Mouse (Mus musculus): Measurements from ENCODE around the gene Ngf. TPM values are rescaled to one million over a fixed set of nuclear protein-coding genes. Genes with fewer than 3 reads are reported as not detected.

Gene Ngf
- polyA plus RNA-seq, 1 experiment from 2014 or later: 3.5 TPM

DNA sequence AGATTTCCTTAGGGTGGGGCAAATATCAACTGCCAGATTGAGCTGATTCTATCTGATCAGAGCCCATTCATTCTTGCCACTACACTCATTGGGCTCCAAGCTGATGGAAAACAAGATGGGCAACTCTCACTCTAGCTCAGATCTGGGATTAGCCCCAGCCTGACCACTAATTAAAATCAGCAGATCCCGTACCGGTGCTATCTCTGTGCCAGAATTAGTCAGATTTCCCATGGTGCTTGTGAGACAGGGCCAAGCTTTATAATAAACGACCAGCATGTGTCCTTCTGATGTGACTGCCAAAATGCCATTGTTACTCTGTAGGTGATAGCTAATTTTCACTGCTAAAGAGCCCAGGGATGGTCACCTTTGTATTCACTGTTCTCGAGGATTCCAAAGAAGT lies 31.5 kb downstream of the Ngf start:
- 81% methylated on average over 4 of the region's 4 CpGs for WGBS
- no peak for ATAC-seq
- H3K36me3 ChIP-seq (ENCODE audit: control insufficient read depth, insufficient read depth, low read length): no peaks in the 10 kb centered on the region
- no peaks in the 10 kb centered on the region for H3K9me3 ChIP-seq (ENCODE audit: control insufficient read depth, low read length)
- H3K27ac ChIP-seq (ENCODE audit: low read length): no peak overlapping the region
- H3K27me3 ChIP-seq (replicated peaks; ENCODE audit: control insufficient read depth, insufficient read depth, low read length): no peaks in the 10 kb centered on the region
- H3K4me2 ChIP-seq (ENCODE audit: low read depth, low read length): no peak overlapping the region
- H3K4me3 ChIP-seq (ENCODE audit: low read length): no peak overlapping the region
- H3K4me1 ChIP-seq (ENCODE audit: control insufficient read depth, insufficient read depth, low read length): no peaks in the 10 kb centered on the region
- H3K9ac ChIP-seq (ENCODE audit: low read depth, low read length): no peak overlapping the region

DNA sequence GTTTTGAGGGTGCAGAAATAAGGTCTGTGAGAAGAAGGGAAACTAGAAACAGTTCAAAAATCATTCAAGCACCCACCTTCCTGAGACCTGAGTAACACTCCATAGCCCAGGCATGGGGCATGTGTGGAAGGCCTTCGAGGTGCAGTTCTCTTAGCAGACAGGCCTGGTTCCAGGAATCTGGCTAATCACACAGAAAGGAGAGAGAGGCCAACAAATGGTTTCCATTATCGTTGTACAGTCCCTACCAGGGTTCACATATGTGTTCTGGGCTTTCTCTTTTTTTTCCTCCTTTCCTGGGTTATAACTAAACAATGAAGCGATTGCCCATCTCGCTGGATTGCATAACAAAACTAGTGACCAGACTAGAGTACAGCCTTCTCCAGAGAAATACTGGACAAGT lies 35.4 kb downstream of the Ngf start:
- Histone ChIP-seq H3K27ac (ENCODE audit: low read length) (no peak overlapping the region), H3K4me3 (ENCODE audit: low read length) (no peak overlapping the region), H3K9me3 (ENCODE audit: control insufficient read depth, low read length) (no peaks in the 10 kb centered on the region), H3K4me2 (ENCODE audit: low read depth, low read length) (no peak overlapping the region), H3K27me3 (replicated peaks; ENCODE audit: control insufficient read depth, insufficient read depth, low read length) (no peaks in the 10 kb centered on the region), H3K9ac (ENCODE audit: low read depth, low read length) (no peak overlapping the region), H3K36me3 (ENCODE audit: control insufficient read depth, insufficient read depth, low read length) (no peaks in the 10 kb centered on the region), H3K4me1 (ENCODE audit: control insufficient read depth, insufficient read depth, low read length) (0 out of 2 replicates have a peak, but pooled peaks cover 3% of the 10 kb centered on the region)
- no peak for ATAC-seq
- 79% methylated on average over 4 of the region's 4 CpGs for WGBS

DNA sequence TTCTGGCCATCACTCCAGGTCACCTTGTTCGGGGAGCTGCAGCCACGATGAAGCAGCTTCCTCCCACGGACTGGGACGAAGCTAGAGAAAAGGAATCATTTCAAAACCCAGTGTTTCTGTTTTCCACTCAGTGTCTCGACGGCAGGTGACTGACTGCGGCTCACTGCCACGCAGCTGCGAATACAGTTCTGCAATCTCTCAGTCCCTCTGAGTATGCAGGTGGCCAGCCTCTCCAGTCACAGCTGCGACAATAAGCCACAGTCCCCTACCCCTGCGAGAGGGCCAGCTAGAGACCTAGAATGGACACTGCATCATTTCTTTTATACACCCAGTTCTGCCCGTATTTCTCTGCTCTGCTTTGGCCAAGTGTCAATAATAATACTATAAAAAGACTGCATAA lies 36.3 kb downstream of the Ngf start:
- no peak overlapping the region for H3K27ac ChIP-seq (ENCODE audit: low read length)
- ATAC-seq: no peak
- H3K9ac ChIP-seq (ENCODE audit: low read depth, low read length): no peak overlapping the region
- no peak overlapping the region for H3K4me2 ChIP-seq (ENCODE audit: low read depth, low read length)
- no peak overlapping the region for H3K4me3 ChIP-seq (ENCODE audit: low read length)
- no peaks in the 10 kb centered on the region for H3K27me3 ChIP-seq (replicated peaks; ENCODE audit: control insufficient read depth, insufficient read depth, low read length)
- H3K9me3 ChIP-seq (ENCODE audit: control insufficient read depth, low read length): no peaks in the 10 kb centered on the region
- 63% methylated on average over 12 of the region's 12 CpGs for WGBS
- H3K4me1 ChIP-seq (ENCODE audit: control insufficient read depth, insufficient read depth, low read length): 0 out of 2 replicates have a peak, but pooled peaks cover 3% of the 10 kb centered on the region
- H3K36me3 ChIP-seq (ENCODE audit: control insufficient read depth, insufficient read depth, low read length): no peaks in the 10 kb centered on the region

DNA sequence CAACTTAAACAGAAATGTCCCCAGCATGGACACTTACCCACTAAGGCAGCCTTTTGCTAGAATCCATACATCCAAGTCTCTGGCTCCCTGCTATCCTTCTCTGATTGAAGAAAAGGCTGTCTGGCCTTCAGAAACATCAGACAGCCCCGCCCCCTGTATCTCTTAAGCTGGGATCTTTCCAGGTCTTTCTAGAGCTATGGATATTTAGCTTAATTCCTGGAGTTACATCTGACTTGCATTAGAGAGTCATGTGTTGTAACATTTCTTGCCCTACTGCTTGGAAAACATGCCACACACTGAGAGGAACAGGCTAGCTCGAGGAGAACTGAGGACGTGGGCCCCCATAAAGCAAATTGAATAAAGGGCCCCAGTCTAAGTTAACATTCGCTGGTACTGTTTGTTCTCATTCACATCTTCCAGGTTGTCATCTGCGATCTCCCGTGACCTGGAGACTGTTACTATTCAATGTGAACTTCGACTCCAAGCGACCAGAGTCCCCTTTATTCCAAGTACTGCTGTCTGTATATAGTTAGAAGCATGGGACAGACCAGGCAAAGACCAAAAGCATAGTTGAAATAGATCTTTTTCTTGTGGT lies 38.0 kb downstream of the Ngf start:
- no peaks in the 10 kb centered on the region for H3K27me3 ChIP-seq (replicated peaks; ENCODE audit: control insufficient read depth, insufficient read depth, low read length)
- no peaks in the 10 kb centered on the region for H3K36me3 ChIP-seq (ENCODE audit: control insufficient read depth, insufficient read depth, low read length)
- H3K4me2 ChIP-seq (ENCODE audit: low read depth, low read length): no peak overlapping the region
- H3K9me3 ChIP-seq (ENCODE audit: control insufficient read depth, low read length): no peaks in the 10 kb centered on the region
- H3K4me1 ChIP-seq (ENCODE audit: control insufficient read depth, insufficient read depth, low read length): 0 out of 2 replicates have a peak, but pooled peaks cover 3% of the 10 kb centered on the region
- no peak overlapping the region for H3K4me3 ChIP-seq (ENCODE audit: low read length)
- no peak overlapping the region for H3K9ac ChIP-seq (ENCODE audit: low read depth, low read length)
- no peak overlapping the region for H3K27ac ChIP-seq (ENCODE audit: low read length)
- 76% methylated on average over 8 of the region's 8 CpGs for WGBS
- ATAC-seq: no peak

DNA sequence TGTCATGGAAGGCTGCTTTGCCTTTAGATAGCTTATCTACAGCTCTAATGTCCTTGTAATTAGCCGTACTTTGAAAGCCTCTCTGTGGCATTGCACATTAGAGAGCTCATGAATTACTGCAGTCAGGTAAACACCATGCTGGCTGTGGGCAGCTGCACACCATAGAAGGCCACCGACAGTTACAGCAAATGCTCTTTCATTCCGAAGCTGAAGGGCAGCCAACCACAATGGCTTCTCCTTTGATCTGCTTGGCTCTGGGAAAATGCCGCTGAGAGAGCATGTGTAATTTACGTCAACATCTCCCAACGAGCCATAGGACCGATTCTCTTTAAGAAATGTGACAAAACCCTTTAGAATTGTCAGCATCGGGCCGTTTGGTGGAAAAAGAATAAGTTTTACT lies 38.7 kb downstream of the Ngf start:
- H3K27ac ChIP-seq (ENCODE audit: low read length): no peak overlapping the region
- 54% methylated on average over 9 of the region's 9 CpGs for WGBS
- no peak overlapping the region for H3K4me3 ChIP-seq (ENCODE audit: low read length)
- no peaks in the 10 kb centered on the region for H3K27me3 ChIP-seq (replicated peaks; ENCODE audit: control insufficient read depth, insufficient read depth, low read length)
- H3K9me3 ChIP-seq (ENCODE audit: control insufficient read depth, low read length): no peaks in the 10 kb centered on the region
- H3K36me3 ChIP-seq (ENCODE audit: control insufficient read depth, insufficient read depth, low read length): no peaks in the 10 kb centered on the region
- no peak overlapping the region for H3K9ac ChIP-seq (ENCODE audit: low read depth, low read length)
- ATAC-seq: no peak
- H3K4me1 ChIP-seq (ENCODE audit: control insufficient read depth, insufficient read depth, low read length): 0 out of 2 replicates have a peak, but pooled peaks cover 3% of the 10 kb centered on the region
- no peak overlapping the region for H3K4me2 ChIP-seq (ENCODE audit: low read depth, low read length)

DNA sequence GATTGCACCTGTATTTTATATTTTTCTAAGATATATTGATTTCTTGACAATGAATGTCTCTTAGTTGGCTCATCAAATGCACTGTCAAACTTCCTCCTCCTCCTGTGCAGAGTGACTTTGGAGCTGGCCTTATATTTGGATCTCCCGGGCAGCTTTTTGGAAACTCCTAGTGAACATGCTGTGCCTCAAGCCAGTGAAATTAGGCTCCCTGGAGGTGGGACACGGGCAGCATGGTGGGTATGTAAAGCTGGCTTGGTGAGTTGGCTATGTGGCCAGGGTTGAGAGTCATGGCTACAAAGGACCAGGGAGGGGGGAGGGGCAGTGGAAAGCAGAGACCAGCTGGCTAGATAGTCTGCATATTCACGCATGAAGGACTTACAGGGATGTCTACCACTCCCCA lies 39.9 kb downstream of the Ngf start:
- Histone ChIP-seq H3K27ac (ENCODE audit: low read length) (no peak overlapping the region), H3K4me1 (ENCODE audit: control insufficient read depth, insufficient read depth, low read length) (0 out of 2 replicates have a peak, but pooled peaks cover 3% of the 10 kb centered on the region), H3K36me3 (ENCODE audit: control insufficient read depth, insufficient read depth, low read length) (no peaks in the 10 kb centered on the region), H3K27me3 (replicated peaks; ENCODE audit: control insufficient read depth, insufficient read depth, low read length) (no peaks in the 10 kb centered on the region), H3K9ac (ENCODE audit: low read depth, low read length) (no peak overlapping the region), H3K4me2 (ENCODE audit: low read depth, low read length) (no peak overlapping the region), H3K9me3 (ENCODE audit: control insufficient read depth, low read length) (no peaks in the 10 kb centered on the region), H3K4me3 (ENCODE audit: low read length) (no peak overlapping the region)
- ATAC-seq: no peak
- 71% methylated on average over 3 of the region's 3 CpGs for WGBS

DNA sequence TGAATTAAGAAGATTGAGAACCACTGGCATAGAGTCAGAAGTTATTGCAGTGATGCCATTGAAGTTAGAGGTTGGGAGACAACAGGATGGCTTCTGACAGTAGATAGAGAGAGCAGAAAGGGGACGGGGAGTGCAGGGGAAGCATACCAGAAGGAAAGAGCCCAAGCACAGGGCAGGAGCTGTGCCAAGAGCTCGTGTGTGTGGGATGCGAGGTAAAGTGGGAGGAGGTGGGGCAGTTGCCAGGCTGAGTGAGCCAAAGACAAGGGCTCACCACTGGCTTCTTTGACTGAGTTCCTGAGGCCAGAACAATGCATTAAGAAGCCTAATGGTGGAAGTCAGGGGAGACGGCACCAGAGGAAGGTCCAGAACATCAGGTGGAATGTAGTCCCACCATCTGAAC lies 47.2 kb downstream of the Ngf start:
- 78% methylated on average over 4 of the region's 4 CpGs for WGBS

DNA sequence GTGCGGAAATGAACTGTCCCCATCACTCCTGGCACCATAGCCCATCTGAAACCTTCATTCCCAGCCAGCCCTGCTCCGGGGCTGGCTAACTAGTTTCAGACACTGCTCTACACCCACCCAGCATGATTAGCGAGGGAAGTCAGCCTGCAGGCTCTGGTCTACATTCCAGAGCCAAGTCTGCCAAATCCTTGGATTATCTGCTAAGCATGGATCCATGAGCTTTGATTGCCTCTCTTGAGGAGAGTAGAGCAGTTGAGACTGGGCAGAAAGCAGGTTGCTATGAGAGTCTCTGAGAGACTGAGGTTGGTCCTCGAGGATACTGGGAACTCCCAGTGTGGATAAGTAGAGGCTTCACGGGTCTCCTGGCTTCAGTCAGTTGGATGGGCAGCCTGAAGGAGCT lies 51.3 kb downstream of the Ngf start:
- 73% methylated on average over 5 of the region's 5 CpGs for WGBS
- no peak overlapping the region for H3K4me3 ChIP-seq (ENCODE audit: low read length)
- ATAC-seq: no peak
- H3K27me3 ChIP-seq (replicated peaks; ENCODE audit: control insufficient read depth, insufficient read depth, low read length): no peaks in the 10 kb centered on the region
- H3K9ac ChIP-seq (ENCODE audit: low read depth, low read length): no peak overlapping the region
- H3K4me2 ChIP-seq (ENCODE audit: low read depth, low read length): no peak overlapping the region
- no peaks in the 10 kb centered on the region for H3K4me1 ChIP-seq (ENCODE audit: control insufficient read depth, insufficient read depth, low read length)
- H3K9me3 ChIP-seq (ENCODE audit: control insufficient read depth, low read length): no peaks in the 10 kb centered on the region
- no peaks in the 10 kb centered on the region for H3K36me3 ChIP-seq (ENCODE audit: control insufficient read depth, insufficient read depth, low read length)
- no peak overlapping the region for H3K27ac ChIP-seq (ENCODE audit: low read length)

More for the DNA sequence above, 47.2 kb downstream of the Ngf start:
- no peaks in the 10 kb centered on the region for H3K27me3 ChIP-seq (replicated peaks; ENCODE audit: control insufficient read depth, insufficient read depth, low read length)
- no peak for ATAC-seq
- H3K4me3 ChIP-seq (ENCODE audit: low read length): no peak overlapping the region
- no peaks in the 10 kb centered on the region for H3K36me3 ChIP-seq (ENCODE audit: control insufficient read depth, insufficient read depth, low read length)
- no peak overlapping the region for H3K9ac ChIP-seq (ENCODE audit: low read depth, low read length)
- no peaks in the 10 kb centered on the region for H3K9me3 ChIP-seq (ENCODE audit: control insufficient read depth, low read length)
- no peak overlapping the region for H3K4me2 ChIP-seq (ENCODE audit: low read depth, low read length)
- H3K4me1 ChIP-seq (ENCODE audit: control insufficient read depth, insufficient read depth, low read length): no peaks in the 10 kb centered on the region
- H3K27ac ChIP-seq (ENCODE audit: low read length): no peak overlapping the region

DNA sequence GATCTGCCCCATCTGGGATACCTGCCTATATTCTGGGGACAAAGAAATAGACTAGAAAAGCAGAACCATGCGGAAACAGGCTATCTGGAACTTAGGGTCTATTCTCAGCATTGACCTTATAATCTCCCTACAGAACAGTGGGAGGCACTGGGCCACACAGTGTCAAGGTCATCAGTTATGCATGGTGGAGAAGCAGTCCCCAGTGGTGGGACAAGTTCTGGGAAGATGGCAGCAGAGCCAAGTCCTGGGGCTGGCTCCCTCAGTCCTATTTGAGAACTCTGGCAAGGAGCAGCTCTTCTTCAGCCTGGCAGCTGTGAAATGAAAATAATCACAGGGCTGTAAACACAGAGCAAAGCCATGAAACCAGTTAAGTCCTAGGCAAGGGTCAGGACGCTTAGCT lies 54.0 kb downstream of the Ngf start:
- no peaks in the 10 kb centered on the region for H3K27me3 ChIP-seq (replicated peaks; ENCODE audit: control insufficient read depth, insufficient read depth, low read length)
- WGBS: 84% methylated on average over 2 of the region's 2 CpGs
- no peak overlapping the region for H3K27ac ChIP-seq (ENCODE audit: low read length)
- no peak overlapping the region for H3K4me3 ChIP-seq (ENCODE audit: low read length)
- H3K9ac ChIP-seq (ENCODE audit: low read depth, low read length): no peak overlapping the region
- H3K4me1 ChIP-seq (ENCODE audit: control insufficient read depth, insufficient read depth, low read length): no peaks in the 10 kb centered on the region
- no peaks in the 10 kb centered on the region for H3K36me3 ChIP-seq (ENCODE audit: control insufficient read depth, insufficient read depth, low read length)
- no peak overlapping the region for H3K4me2 ChIP-seq (ENCODE audit: low read depth, low read length)
- no peaks in the 10 kb centered on the region for H3K9me3 ChIP-seq (ENCODE audit: control insufficient read depth, low read length)
- ATAC-seq: no peak

DNA sequence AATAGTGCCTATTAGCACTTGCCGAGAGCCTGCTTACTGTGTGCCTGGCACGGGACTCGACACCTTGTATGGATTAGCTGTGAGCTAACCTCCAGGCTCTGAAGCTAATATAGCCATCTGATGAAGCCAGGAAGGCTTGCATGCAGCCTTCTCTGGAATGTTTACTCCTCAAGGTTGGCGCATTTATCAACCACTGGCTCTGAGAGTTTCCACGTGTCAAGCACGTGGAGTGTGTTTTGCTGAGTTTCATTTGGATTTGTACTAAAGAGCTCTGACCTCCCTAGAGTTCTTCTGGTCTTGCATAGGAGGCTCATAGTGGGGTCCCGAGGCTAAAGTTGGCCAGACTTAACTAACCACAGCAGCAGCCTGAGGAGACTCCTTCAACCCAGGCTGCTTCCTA lies 55.2 kb downstream of the Ngf start:
- no peak overlapping the region for H3K4me3 ChIP-seq (ENCODE audit: low read length)
- ATAC-seq: no peak
- no peaks in the 10 kb centered on the region for H3K27me3 ChIP-seq (replicated peaks; ENCODE audit: control insufficient read depth, insufficient read depth, low read length)
- H3K4me1 ChIP-seq (ENCODE audit: control insufficient read depth, insufficient read depth, low read length): no peaks in the 10 kb centered on the region
- H3K9ac ChIP-seq (ENCODE audit: low read depth, low read length): no peak overlapping the region
- no peaks in the 10 kb centered on the region for H3K36me3 ChIP-seq (ENCODE audit: control insufficient read depth, insufficient read depth, low read length)
- no peak overlapping the region for H3K4me2 ChIP-seq (ENCODE audit: low read depth, low read length)
- 49% methylated on average over 7 of the region's 7 CpGs for WGBS
- H3K9me3 ChIP-seq (ENCODE audit: control insufficient read depth, low read length): no peaks in the 10 kb centered on the region
- no peak overlapping the region for H3K27ac ChIP-seq (ENCODE audit: low read length)
